Mouse (Mus musculus) layer of hippocampus, postnatal 14 days (tissue): ENCODE results near the gene Wdr25. TPM values are rescaled to one million over a fixed set of nuclear protein-coding genes. Genes with fewer than 3 reads are reported as not detected.
A peak's percentile ranks its signal among the peaks of the same experiment; 100 is the strongest.

Experiments
- DNase-seq, 2 experiments: peaks; one replicate each; pipeline ENCODE4 v3.0.0; 2021 to 2022; ENCODE audit warnings: low spot score in 2 of 2, mixed read lengths in 1 of 2
- total RNA-seq, 2 experiments: library from RNA; stranded (reverse); gene quantifications; 2 replicates each; pipeline ENCODE4 v1.2.3; 2021

Gene Wdr25
- total RNA-seq, 2 experiments from 2014 or later = 6.3 to 10.1 TPM

GRCm38 (mm10) chr12:109053020-109053806 lies 159.8 kb downstream of the Wdr25 start:
- no peak for DNase-seq

DNA sequence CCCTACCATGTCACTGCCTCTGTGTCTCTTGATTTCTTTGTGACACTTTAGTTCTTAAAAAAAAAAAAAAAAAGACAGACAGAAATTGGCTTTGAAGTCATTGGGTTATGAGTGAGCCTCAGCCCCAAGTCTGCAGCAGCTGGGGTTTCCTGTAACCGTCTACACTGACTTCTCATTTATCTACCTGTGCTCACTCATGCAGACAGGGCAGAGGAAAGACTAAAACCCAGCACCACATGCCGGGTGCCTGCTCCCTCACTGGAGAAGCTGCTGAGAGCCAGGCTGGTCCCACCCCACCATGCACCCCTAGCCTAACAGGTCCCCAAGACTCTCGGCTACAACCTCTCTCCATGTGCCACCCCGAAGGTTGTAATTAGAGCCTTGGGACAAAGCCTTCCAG lies 164.3 kb downstream of the Wdr25 start:
- DNase-seq = no peak

DNA sequence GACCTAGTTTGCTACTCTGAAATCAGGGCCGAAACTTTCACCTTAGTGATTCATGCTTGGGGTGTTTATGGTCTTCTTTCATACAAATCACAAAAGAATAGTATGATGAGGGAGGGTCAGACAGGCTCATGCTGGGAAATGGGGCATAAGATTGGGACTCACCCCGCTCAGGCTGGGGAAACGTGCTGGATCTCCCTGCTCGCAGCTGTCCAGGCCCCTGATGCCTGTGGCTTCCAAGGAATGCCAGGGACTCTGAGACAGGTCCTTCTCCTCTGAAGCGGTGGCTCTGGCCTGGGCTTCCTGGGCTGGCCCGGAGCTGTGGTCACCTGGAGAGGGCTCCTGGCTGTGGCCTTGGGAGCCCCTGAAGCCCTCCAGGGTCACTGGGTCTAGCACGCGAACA lies 165.2 kb downstream of the Wdr25 start:
- no peak for DNase-seq

DNA sequence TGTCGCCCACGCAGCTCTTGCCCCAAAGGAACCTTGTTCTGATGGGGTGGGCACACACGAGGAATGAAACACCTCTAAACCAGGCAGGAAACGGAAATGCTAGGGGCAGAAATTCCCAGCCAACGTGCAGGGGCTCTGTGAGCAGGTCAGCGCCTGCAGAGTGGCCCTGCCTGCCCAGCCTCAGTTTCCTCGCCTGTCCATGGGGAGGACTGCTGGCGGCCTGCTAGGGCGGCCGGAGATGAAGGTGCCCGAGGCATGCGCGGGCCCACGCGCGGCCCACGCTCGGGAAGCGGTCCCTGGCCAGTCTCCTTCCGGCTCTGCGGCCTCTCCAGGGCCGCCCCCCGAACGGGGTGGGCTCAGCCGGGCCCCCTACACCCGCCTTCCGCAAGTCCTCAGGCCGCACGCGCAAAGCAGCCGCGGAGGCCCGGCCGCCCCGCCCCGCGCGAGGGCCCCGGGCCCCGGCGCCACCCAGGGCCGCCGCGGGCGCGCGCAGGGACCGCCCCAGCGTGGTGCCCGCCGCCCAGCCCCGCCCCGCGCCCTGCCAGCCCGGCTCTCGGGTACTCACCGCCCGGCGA lies 174.2 kb downstream of the Wdr25 start:
- peak; percentile 28 to 41 for DNase-seq

GRCm38 (mm10) chr12:109068167-109068653 lies 174.8 kb downstream of the Wdr25 start, which contains the start of gene Begain:
Gene Begain, minus strand, starts transcription at chr12:109068217.
- DNase-seq = no peak

- no peak for DNase-seq
Measured at GRCm38 (mm10) chr12:109068738-109069137, 175.3 kb downstream of the Wdr25 start.

GRCm38 (mm10) chr12:109069751-109070150 lies 176.3 kb downstream of the Wdr25 start:
- no peak for DNase-seq

- DNase-seq = no peak
Measured at GRCm38 (mm10) chr12:109071248-109071647, 177.8 kb downstream of the Wdr25 start.

DNA sequence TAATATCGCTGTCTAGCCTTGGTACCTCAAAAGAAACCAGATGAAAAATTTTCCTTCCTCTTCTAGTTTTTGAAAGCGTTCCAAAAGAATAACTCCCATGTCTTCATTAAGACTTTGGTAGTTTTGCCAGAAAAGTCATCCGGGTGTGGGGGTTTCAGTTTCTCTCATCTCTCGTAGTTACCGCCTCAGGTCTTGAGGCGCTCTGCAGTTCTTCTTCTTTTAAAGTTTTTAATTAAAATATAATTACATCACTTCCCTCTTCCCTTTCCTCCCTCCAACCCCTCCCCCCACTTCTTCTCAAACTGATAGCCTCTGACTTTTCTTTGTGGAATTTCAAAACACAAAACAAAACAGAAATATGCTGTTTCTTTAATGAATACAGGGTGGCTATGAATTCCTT lies 180.7 kb downstream of the Wdr25 start:
- no peak for DNase-seq

GRCm38 (mm10) chr12:109074777-109075285 lies 181.4 kb downstream of the Wdr25 start:
- no peak for DNase-seq

DNA sequence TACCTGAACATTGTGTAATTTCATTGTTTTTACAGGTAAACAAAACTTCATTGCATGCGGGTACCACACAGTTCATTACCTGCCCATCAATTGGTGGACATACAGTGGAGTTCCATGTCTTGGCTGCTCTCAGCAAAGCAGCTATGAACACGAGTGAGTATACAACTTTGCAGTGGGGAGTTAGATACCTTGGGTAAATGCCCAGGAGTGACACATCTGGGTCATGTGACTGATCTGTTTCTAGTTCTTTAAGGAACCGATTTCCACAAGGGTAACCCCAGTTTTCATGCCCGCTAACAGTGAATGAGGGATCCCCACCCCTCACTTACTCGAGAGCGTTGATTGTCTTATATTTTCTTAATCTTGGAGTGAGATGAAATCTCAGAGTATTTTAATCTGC lies 183.6 kb downstream of the Wdr25 start:
- DNase-seq = no peak

Other genes starting within 250 kb of the Wdr25 start
- gene Degs2, start 191.3 kb upstream of the Wdr25 start, total RNA-seq = 1 to 10 TPM; 1.2 to 1.5 TPM
- 10 to 100 TPM; 45.2 to 53.7 TPM for gene Yy1, start 100.7 kb upstream of the Wdr25 start, total RNA-seq
- 10 to 100 TPM; 17.2 to 20.1 TPM for gene Slc25a29, start 57.7 kb upstream of the Wdr25 start, total RNA-seq
- 10 to 100 TPM; 10.2 to 11.5 TPM for gene Slc25a47, start 57.6 kb upstream of the Wdr25 start, total RNA-seq
- 10 to 100 TPM; 83.7 to 85.6 TPM for gene Wars, start 543 bp downstream of the Wdr25 start, total RNA-seq
- 100 to 1,000 TPM; 157 to 159 TPM for gene Begain, start 174.6 kb downstream of the Wdr25 start, total RNA-seq